Mouse (Mus musculus): ENCODE measurements around the gene Vrk2. TPM values are rescaled to one million over a fixed set of nuclear protein-coding genes. Genes with fewer than 3 reads are reported as not detected.
A peak's percentile ranks its signal among the peaks of the same experiment; 100 is the strongest.

The Vrk2 gene
- polyA plus RNA-seq, 1 experiment from 2014 or later, result 12.8 TPM

GRCm38 (mm10) chr11:26597761-26598160 is 4.0 kb upstream of the Vrk2 start:
- H3K27ac ChIP-seq (replicated peaks), result no peak overlapping the region
- H3K9ac ChIP-seq (ENCODE audit: low read length), result no peak overlapping the region
- no peak overlapping the region for H3K4me2 ChIP-seq (replicated peaks; ENCODE audit: low read depth)
- no peak for ATAC-seq (ENCODE audit: low FRiP score, low TSS enrichment)
- TF ChIP-seq EP300 (optimal IDR thresholded peaks at IDR 0.05) (no peak), CTCF (IDR thresholded peaks at IDR 0.05; ENCODE audit: low read depth) (no peak)
- WGBS, result 71% methylated on average over 6 of the region's 6 CpGs
- H3K27me3 ChIP-seq (ENCODE audit: control insufficient read depth, insufficient read depth, low read length), result no peaks in the 10 kb centered on the region
- DNase-seq (ENCODE audit: low spot score), result no peak
- no peaks in the 10 kb centered on the region for H3K9me3 ChIP-seq (ENCODE audit: control insufficient read depth, low read length)
- H3K4me3 ChIP-seq (ENCODE audit: low read depth, low read length), result no peak overlapping the region
- no peaks in the 10 kb centered on the region for H3K36me3 ChIP-seq (ENCODE audit: control insufficient read depth, insufficient read depth, low read length)
- H3K4me1 ChIP-seq (replicated peaks; ENCODE audit: control insufficient read depth, insufficient read depth), result no peaks in the 10 kb centered on the region

DNA sequence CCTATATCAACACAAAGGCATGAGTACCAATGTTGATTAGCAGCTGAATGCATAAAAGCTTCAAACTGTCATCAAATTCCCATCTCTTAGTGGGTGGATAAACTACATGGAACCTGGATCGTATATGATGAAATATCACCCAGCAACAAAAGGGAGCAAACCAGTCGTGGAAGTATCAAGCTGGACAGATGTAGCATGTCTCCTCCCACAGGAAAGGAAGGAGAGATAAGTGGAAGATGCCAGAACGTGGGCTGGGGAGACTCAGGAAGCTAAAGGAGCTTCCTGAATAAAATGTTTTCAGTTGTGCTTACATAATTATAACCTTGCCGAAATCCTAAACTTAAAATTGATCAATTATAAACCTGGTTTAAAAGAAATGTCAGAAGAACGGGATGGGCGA is 3.3 kb upstream of the Vrk2 start:
- Histone ChIP-seq H3K4me2 (replicated peaks; ENCODE audit: low read depth) (no peak overlapping the region), H3K4me3 (ENCODE audit: low read depth, low read length) (no peak overlapping the region), H3K9me3 (ENCODE audit: control insufficient read depth, low read length) (no peaks in the 10 kb centered on the region), H3K9ac (ENCODE audit: low read length) (no peak overlapping the region), H3K4me1 (replicated peaks; ENCODE audit: control insufficient read depth, insufficient read depth) (no peaks in the 10 kb centered on the region), H3K27ac (replicated peaks) (no peak overlapping the region), H3K36me3 (ENCODE audit: control insufficient read depth, insufficient read depth, low read length) (no peaks in the 10 kb centered on the region), H3K27me3 (ENCODE audit: control insufficient read depth, insufficient read depth, low read length) (no peaks in the 10 kb centered on the region)
- no peak for TF ChIP-seq CTCF (IDR thresholded peaks at IDR 0.05; ENCODE audit: low read depth)
- TF ChIP-seq EP300 (optimal IDR thresholded peaks at IDR 0.05), result no peak
- 58% methylated on average over 6 of the region's 6 CpGs for WGBS
- DNase-seq (ENCODE audit: low spot score), result no peak
- ATAC-seq (ENCODE audit: low FRiP score, low TSS enrichment), result no peak

GRCm38 (mm10) chr11:26596186-26596585 is 2.4 kb upstream of the Vrk2 start:
- H3K4me3 ChIP-seq (ENCODE audit: low read depth, low read length), result no peak overlapping the region
- 88% methylated on average over 1 of the region's 1 CpGs for WGBS
- DNase-seq (ENCODE audit: low spot score), result no peak
- no peak overlapping the region for H3K9ac ChIP-seq (ENCODE audit: low read length)
- no peak for ATAC-seq (ENCODE audit: low FRiP score, low TSS enrichment)
- TF ChIP-seq EP300 (optimal IDR thresholded peaks at IDR 0.05) (no peak), CTCF (IDR thresholded peaks at IDR 0.05; ENCODE audit: low read depth) (no peak)
- no peaks in the 10 kb centered on the region for H3K9me3 ChIP-seq (ENCODE audit: control insufficient read depth, low read length)
- H3K4me1 ChIP-seq (replicated peaks; ENCODE audit: control insufficient read depth, insufficient read depth), result no peaks in the 10 kb centered on the region
- H3K36me3 ChIP-seq (ENCODE audit: control insufficient read depth, insufficient read depth, low read length), result no peaks in the 10 kb centered on the region
- no peak overlapping the region for H3K4me2 ChIP-seq (replicated peaks; ENCODE audit: low read depth)
- H3K27ac ChIP-seq (replicated peaks), result no peak overlapping the region
- H3K27me3 ChIP-seq (ENCODE audit: control insufficient read depth, insufficient read depth, low read length), result no peaks in the 10 kb centered on the region

- H3K27me3 ChIP-seq (ENCODE audit: control insufficient read depth, insufficient read depth, low read length), result no peaks in the 10 kb centered on the region
- H3K4me3 ChIP-seq (ENCODE audit: low read depth, low read length), result no peak overlapping the region
- TF ChIP-seq CTCF (IDR thresholded peaks at IDR 0.05; ENCODE audit: low read depth) (no peak), EP300 (optimal IDR thresholded peaks at IDR 0.05) (no peak)
- no peak overlapping the region for H3K4me2 ChIP-seq (replicated peaks; ENCODE audit: low read depth)
- ATAC-seq (ENCODE audit: low FRiP score, low TSS enrichment) (no peak), DNase-seq (ENCODE audit: low spot score) (no peak)
- no peaks in the 10 kb centered on the region for H3K9me3 ChIP-seq (ENCODE audit: control insufficient read depth, low read length)
- 83% methylated on average over 1 of the region's 1 CpGs for WGBS
- H3K4me1 ChIP-seq (replicated peaks; ENCODE audit: control insufficient read depth, insufficient read depth), result no peaks in the 10 kb centered on the region
- H3K27ac ChIP-seq (replicated peaks), result no peak overlapping the region
- no peaks in the 10 kb centered on the region for H3K36me3 ChIP-seq (ENCODE audit: control insufficient read depth, insufficient read depth, low read length)
- no peak overlapping the region for H3K9ac ChIP-seq (ENCODE audit: low read length)
Measured at GRCm38 (mm10) chr11:26594487-26594886, 688 bp upstream of the Vrk2 start.

GRCm38 (mm10) chr11:26592395-26593053 is 1.3 kb downstream of the Vrk2 start:
- Histone ChIP-seq H3K4me3 (ENCODE audit: low read depth, low read length) (peak overlapping the region; percentile 81), H3K4me1 (replicated peaks; ENCODE audit: control insufficient read depth, insufficient read depth) (no peaks in the 10 kb centered on the region), H3K9ac (ENCODE audit: low read length) (peak overlapping the region; percentile 84), H3K27ac (replicated peaks) (peak overlapping the region; percentile 92; the same call in 1 of the 2 replicates), H3K9me3 (ENCODE audit: control insufficient read depth, low read length) (no peaks in the 10 kb centered on the region), H3K4me2 (replicated peaks; ENCODE audit: low read depth) (peak overlapping the region; percentile 42), H3K27me3 (ENCODE audit: control insufficient read depth, insufficient read depth, low read length) (no peaks in the 10 kb centered on the region), H3K36me3 (ENCODE audit: control insufficient read depth, insufficient read depth, low read length) (no peaks in the 10 kb centered on the region)
- 23% methylated on average over 6 of the region's 6 CpGs for WGBS
- DNase-seq (ENCODE audit: low spot score) (no peak), ATAC-seq (ENCODE audit: low FRiP score, low TSS enrichment) (no peak)
- TF ChIP-seq EP300 (optimal IDR thresholded peaks at IDR 0.05), result no peak
- TF ChIP-seq CTCF (IDR thresholded peaks at IDR 0.05; ENCODE audit: low read depth), result no peak

DNA sequence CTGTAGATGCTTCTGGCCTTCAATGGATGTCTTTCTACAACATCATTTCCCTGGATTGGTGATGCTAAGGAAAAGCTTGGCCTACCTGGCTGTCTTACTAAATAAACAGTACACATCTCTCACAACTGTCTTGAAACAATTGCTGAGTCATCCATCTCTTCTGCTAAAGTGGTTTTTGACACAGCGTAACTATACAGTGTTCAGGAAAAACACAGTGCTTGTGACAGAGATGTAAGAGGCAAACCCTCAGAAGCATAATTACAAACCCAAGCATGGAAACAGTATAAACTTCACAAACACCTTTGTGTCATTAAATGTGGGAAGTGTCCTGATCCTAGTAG is 6.6 kb downstream of the Vrk2 start:
- no peak for TF ChIP-seq CTCF (IDR thresholded peaks at IDR 0.05; ENCODE audit: low read depth)
- TF ChIP-seq EP300 (optimal IDR thresholded peaks at IDR 0.05), result no peak
- WGBS, result 84% methylated on average over 1 of the region's 1 CpGs

More for the DNA sequence above, 6.6 kb downstream of the Vrk2 start:
- Histone ChIP-seq H3K36me3 (ENCODE audit: control insufficient read depth, insufficient read depth, low read length) (no peaks in the 10 kb centered on the region), H3K9me3 (ENCODE audit: control insufficient read depth, low read length) (no peaks in the 10 kb centered on the region), H3K9ac (ENCODE audit: low read length) (no peak overlapping the region), H3K27ac (replicated peaks) (no peak overlapping the region), H3K4me3 (ENCODE audit: low read depth, low read length) (no peak overlapping the region), H3K4me2 (replicated peaks; ENCODE audit: low read depth) (no peak overlapping the region), H3K27me3 (ENCODE audit: control insufficient read depth, insufficient read depth, low read length) (no peaks in the 10 kb centered on the region), H3K4me1 (replicated peaks; ENCODE audit: control insufficient read depth, insufficient read depth) (no peaks in the 10 kb centered on the region)
- ATAC-seq (ENCODE audit: low FRiP score, low TSS enrichment) (no peak), DNase-seq (ENCODE audit: low spot score) (no peak)
